Mouse (Mus musculus) c-Kit-positive CD71-negative TER-119-negative erythroid progenitor cells, embryonic 14.5 days (primary cell): ENCODE measurements around the gene Trabd2b.

Experiments
- DNase-seq: peaks from one replicate; pipeline ENCODE4 v3.0.0-alpha.2; 2013; ENCODE audit warnings: low read depth

Gene Trabd2b

DNA sequence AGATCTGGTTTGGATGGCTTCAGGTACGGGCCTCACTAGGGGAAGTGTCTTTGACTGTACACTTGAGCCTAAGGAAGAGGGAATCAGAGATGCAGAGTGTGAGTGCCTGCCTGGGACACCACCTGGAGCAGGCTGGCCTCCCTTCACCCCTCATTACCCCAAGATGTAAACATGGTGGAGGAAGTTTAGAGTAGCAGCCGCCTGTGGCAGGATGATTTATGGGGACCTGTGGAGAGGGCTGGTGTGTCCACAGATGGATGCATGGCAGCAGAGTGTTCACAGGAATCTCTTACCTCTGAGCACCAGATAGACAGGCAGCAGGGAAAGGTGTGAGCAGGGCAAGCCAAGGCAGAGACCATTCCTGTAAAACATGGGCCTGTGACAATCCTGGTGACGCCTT, 199.1 kb downstream of the Trabd2b start:
- no peak for DNase-seq

DNA sequence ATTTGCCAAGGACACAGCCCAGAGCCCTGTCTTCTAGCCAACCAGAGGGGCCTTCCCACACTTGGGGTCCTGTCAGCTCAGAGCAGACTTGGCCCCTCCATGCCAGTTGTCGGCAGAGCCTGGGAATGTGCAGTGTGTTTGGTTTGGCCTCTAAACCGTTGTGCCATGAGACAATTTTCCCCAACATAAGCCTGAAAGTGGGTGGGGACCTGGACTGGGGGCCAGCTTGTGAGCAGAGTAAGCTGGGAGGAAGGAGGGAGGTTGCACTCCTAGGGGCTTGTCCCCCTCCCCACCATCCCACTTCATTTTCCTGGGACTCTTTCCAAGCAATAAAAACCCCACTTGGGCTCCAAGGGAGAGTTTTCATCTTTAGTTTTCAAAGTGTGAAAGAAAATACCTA, 201.3 kb downstream of the Trabd2b start:
- no peak for DNase-seq

DNA sequence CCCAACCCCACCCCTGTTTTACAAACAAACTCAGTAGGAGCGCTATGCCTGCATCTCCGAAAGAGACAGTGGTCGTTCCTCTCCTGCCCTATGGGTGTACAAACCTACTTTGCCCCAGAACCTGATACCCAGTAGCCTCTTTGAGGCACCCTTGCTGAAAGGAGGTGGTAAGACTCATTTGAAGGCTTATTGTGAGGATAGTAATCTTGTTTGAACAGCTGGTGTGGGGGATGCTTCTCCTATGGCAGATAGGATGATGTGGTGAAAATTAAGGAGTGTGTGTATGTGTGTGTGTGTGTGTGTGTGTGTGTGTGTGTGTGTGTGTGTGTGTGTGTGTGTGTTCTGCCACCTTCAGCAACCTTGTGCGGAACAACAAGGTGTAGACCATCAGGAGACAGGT, 202.8 kb downstream of the Trabd2b start:
- no peak for DNase-seq

DNA sequence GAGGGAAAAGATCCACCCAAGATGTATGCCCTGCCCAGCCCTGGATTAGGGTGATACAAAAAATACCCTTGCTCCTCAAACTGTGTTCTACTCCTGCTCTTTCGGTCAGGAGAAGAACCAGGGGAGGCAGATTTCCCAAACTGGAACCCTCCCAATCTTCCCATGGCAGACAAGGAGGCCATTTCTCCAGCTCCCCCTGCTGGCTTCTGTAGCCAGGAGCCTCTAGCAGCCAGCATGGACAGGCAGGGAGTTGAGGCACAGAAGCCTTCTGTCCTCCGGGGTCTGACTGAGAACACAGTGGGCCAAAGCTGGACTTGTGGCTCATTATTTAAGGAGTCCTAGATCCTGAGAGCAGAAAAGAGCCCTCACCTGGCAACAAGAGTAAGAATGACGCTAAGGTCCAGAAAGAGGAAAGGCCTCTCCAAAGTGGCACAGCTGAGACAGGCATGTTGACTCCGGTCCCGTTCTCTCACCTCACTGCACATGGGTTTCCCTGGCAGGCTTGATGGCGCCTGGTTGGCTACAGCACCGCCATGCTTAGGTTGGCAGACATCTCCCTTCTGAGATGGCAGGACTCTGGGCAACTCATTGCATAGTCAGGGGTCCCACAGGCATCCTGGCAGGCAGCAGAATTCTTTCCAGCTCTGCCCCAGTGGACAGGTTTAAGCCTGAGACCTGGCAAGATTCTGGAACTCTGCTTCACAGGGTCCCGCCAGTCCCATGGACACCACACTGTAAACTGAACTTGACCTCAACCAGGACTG, 204.8 kb downstream of the Trabd2b start:
- no peak for DNase-seq

DNA sequence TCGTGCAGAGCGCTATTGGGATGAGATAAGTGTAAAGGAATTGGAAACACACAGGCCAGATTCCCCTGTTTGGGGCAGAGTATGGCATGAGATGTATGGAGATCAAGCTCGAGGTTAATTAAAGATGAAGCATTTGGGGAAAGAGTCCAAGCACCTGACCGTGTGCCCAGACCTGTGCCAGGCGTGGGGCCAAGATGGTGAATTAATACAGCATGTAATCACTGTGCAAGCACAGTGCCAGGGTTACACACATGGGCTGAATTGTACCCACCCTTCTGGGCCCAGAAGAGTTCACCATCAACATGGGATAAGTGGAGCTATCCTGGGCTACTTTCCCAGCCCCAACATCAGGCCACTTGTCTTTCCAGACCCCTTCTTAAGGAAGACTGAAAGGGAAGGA, 205.5 kb downstream of the Trabd2b start:
- DNase-seq = no peak

DNA sequence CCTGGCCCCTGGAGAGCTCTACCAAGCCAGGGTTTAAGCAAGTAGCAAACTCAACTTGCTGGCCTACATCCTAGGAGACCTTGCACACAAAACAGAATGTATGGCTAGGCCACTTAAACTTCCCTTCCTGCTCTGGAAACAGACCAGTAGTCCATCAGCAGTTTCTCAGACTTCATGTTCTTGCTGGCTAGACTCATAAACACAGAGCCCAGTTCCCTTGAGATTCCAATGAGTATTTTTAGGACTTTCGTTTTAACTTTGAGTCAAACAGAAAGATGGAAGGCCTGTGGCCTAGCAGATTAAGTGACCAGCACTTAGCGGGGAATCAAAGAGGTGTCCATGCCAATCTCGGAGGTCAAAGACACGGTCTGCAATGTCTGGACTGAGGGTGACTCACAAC, 206.3 kb downstream of the Trabd2b start:
- DNase-seq = no peak

DNA sequence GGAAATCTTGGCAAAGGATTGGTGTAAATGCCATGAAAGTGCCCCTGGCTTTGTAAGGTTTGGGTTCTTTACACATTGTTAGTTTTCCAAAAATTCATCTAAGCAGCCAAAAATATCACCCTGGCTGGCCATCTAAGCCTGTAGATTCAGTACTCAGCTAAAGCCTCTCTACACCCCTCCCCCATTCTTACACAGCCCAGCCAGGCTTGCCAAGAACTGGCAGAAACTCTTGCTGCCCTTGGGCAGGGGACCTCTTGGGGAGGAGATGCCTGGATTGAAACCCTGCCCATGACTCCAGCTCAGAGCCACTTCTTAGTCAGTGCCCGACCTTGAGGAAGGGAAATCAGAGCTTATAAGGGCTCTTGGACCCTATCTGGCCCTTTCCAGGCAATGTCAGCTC, 207.6 kb downstream of the Trabd2b start:
- no peak for DNase-seq

DNA sequence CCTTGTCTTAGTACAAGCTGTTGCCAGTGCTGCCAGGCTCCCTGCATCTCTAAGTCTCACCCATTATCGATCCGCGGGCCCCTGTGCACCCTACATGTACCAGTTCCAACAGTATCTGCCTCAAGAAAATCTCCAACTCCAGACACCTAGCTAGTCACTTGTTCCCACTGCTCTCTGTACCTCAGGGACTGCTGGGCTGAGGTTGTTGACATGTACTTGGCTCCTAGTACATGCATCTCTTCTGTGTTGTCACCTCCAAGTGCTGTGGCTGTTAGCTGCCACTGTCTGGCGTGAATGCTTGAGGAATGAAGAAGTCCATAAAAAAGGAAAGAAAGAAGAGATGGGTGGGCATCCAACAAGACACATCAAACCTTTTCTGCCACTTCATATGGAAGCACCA, 209.2 kb downstream of the Trabd2b start:
- DNase-seq = no peak

DNA sequence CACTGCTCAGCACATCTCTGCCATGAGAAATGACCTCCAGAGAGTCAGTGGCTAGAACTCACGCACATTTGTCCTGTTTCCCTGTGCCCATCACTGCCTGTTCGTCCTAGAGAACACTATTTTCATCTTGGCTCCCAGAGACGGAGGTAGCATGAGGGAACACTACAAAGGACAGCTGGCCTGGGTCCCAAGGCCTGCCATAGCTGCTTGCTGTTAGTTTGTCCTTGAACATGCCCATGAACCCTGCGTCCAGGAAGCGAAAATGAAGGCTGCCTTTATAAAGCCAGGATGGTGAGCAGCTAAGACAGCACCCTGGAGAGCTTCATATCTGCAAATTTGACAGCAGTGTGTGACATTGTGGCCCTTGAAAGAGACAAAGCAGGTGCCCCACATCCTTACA, 216.4 kb downstream of the Trabd2b start:
- DNase-seq = no peak

DNA sequence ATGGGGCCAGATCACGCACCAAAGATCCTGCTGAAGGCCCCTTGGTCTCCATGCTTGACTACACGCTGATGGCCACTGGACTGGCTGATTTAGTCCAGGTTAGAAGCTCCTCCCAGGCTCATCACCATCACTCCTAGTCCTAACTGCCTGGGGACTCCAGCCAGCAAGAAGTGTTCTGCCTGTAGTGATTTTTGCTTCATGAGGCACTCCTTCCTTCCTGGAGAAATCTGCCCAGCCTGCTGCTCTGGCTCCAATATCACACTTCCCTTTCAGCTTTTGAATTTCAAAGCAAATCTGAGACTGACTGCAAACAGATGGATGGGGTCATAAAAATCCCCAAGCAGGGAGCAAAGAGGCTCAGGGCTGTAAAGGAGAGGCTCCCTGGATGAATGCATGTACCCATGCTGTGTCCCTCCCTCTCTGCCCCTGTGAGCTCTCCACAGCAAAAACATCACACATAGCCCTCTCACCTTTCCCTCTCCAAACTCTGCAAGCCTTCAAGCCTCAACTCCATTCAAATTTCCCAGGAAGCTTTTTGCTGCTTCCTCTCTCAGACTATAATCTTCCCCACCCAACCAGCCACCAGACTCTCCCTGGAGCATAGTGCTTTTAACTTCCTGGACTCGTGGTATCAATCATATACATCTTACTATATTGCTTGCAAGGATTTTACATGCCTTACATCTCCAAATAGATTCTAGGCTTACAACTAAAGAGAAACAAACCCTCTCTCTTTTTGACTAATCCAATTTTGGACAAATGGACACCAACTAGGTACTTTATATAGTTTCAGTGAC, 217.8 kb downstream of the Trabd2b start:
- DNase-seq = no peak

DNA sequence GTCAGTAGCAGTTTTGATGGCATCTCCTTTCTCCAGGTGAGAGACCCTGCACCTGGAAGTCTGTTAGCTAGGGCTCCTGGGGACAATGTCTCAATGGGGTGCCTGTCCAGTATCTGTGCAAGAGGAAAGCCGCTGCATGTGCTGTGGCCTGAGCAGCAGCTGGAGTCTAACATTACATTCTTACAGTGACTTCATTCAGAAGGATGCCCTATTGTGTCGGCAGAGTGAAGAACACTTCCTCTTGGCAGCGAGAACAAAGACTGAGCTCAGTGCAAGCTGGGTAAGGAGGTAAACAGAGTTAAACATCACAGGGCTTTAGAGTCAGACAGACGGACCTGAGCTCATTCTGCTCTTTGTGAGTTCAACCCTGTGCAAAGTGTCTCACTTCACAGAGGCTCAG, 218.8 kb downstream of the Trabd2b start:
- no peak for DNase-seq

DNA sequence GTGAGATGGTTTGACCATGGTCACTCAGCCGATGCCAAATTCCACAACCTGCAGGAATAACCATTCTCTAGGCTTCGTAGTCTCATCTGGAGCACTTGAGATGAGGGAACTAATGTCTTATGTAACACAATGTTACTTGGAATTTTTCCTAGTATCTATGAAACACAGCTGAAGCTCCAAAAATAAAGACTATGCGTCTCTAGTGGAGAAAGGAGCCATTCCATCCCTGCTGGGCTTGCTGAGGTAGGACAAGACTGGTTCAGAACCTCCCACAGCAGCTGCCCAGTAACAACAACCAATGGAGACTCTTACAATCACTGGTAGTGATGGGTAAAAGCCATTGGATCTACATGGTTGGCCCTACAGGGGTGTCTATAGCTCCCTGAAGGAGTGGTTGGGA, 219.4 kb downstream of the Trabd2b start:
- DNase-seq = no peak

DNA sequence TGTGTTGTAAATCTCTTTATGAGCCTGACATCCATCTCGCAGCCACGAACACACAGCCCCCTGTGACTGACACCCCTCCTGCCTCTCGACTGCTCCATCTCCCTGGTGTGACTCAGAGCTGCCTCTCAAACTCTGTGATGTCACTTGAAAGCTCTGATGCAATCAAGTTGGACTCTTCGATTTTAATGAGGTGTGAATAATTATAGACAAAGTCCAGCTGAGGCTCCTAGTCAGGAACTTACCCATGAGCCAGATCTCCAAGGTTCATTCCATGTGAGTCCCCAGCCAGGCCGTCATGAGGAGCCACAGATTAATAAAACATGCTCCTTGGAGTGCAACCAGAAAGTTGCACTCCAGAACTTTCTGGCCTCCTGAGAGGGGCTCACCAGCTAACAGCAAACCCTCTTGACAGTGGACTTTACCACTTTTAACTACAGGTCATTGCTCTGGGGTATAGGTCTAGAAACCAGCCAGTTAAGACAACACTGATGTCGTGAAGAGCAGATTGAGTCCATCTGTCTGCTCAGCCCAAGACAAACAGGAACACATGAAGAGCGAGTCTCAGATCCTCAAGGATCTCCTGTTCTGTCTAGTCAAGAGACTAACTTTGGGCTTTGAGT, 221.3 kb downstream of the Trabd2b start:
- DNase-seq = no peak

DNA sequence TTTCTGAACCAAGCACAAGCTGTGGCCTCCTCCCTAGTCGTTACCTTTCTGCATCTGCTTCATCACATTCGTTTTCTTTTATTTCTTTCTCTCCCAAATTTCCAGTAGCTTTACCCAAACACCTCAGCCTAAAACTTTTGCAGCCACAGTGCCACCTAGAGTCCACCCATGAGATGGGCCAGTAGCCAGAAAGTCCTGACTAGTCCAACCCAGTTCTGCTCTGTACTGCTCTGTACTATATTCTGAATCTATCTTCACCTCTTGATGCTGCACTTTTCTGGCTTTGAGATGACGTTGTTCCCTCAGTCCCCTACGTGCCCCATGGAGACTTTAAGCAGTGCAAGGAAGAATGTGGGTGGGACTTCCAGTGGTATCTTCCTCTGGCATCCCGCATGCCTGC, 229.4 kb downstream of the Trabd2b start:
- DNase-seq = no peak

DNA sequence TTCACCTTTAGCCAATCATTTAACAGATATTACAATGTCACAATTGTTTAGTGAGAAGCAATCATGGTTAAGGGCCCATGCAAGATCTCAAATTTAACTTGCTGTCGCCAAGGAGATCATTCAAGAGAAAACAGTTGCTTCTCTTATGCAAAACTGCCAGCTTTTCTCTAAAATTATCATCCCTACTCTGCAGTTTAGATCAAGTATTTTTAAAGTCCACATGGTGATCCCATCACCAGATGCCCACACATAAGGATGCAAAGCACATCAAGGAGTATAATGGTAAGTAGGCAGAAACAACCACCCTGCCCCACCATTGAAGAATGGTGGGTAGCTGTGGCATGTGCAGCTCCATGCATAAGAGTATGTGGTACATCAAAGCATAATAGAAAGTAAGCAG, 229.8 kb downstream of the Trabd2b start:
- no peak for DNase-seq

DNA sequence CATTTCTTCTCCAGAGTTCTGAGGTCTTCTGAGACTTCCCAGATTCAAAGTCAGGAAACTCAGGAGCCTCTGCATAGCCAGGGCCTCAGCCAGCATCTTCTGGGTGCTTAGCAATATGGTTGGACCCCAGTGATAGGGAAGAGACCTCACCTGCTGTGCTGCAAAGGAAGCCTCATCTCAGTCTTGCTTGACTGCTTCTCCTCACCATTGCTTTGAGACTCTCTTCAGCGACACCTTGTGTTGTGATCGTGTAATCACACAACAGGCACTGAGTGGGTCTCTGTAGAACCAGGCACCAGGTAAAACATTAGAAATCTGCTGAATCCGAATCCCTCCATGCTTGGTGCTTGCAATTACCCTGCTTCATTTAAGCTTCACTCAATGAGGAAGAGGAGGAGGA, 230.6 kb downstream of the Trabd2b start:
- DNase-seq = peak; percentile 25

DNA sequence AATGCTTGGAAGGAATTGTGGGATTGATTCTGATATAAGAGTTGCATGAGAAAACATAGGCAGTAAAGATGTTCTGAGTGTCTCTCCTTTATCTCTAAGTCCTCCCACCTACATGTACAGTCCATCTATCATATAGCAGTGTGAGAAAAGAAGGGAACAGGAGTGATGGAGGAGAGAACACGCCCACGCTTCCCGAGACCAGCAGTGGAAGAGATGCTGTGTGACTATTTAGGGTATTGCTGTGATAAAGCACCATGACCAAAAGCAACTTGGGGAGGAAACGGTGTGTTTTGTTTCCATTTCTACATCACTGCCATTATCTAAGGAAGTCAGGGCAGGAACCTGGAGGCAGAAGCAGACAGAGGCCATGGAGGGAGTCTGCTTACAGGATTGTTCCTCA, 235.9 kb downstream of the Trabd2b start:
- no peak for DNase-seq

DNA sequence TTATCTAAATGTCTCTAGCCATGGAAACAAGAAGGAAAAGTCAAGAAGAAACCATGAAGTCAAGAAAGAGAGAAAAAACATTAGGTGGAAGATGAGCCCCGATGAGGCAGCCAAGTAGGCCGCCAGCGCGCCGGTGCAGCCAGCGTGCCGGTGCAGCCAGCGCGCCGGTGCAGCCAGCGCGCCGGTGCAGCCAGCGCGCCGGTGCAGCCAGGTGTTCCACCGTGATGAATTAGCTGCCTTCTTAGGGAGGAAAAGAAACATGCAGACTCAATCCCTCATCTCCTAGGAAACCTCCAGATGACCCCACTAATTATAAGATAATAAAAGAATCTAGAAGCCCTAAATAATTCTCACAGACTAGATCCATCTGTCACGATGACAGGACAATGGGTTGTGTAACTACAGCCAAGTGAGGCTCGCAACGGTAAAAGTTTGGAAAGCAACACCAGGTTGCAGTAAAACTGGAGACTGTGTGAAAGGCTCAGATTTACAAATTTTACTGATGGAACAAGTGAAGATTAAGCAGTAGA, 237.2 kb downstream of the Trabd2b start:
- no peak for DNase-seq

DNA sequence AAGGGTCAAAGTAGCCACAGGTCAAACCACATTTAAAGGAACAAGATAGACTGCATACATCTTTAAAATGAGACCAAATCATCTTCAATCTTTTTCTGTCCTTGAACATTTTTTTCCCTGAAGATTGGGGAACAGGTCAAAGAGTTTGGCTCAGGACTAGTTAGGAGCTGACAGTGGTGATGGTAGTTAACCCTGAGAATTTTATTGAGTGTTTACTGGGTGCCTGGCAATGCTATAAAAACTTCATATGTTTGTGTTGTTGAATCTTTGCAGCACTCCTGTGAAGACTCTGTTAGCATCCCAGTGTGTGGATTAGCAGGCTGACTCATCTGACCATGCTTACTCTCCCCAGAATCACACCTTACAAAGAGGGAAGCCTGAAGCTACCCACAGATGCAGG, 238.8 kb downstream of the Trabd2b start:
- no peak for DNase-seq

DNA sequence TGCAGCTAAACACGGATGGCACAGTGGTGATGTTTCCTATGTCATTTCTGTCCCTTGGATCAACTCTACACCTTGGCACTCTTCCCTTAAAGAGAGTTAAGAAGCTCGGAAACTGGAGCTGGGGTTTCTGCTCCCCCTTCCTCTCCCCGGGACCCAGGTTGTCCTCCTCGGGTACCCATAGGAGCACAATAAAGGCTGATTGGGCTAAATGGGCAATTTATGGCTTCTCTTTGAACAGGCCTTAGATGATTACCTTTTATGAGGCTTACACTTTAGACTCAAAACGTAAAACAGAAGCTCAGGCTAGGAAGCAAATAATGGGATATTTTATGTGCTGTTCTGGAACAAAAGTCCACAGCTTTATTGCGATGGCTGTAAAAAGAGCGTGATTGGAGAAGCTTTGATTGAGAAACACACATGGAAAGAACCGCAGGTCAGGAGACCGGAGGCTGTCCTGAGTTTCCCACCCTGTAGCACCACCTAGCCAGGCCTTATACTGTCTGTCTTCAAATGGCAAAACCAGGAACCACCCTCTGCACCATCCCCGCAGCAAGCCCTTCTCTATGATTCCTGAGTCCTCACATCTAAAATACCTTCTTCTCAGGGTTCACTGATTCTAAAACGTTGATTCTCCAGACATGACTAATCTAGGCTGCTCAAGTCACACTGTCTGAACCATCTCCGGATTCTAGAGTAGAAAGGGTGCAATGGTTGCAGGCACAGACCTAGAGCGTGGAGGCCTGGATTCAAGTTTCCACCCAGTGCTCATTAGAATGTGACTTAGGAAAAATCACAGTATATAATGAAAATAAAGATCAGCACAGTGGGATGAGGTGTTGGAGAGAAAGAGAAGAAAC, 240.5 kb downstream of the Trabd2b start:
- no peak for DNase-seq

DNA sequence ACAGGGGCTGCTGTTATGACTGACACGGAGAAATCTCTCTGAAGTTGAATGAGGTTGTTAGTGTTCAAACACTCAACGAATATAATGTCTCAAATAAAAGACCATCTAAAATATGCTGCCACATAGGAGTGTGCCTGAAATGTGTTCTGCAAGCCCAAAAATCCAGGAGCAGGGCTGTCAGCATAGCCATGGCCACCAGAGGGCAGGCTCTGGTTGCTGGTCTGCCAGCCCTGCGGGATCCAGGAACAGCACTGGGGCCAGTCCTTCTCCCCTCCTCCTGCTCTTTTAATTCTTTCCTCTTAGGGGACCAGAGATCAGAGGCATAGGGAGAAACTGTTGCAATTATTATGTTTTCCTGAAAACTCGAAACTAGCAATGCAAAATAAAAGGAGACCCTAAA, 241.2 kb downstream of the Trabd2b start:
- DNase-seq = no peak

DNA sequence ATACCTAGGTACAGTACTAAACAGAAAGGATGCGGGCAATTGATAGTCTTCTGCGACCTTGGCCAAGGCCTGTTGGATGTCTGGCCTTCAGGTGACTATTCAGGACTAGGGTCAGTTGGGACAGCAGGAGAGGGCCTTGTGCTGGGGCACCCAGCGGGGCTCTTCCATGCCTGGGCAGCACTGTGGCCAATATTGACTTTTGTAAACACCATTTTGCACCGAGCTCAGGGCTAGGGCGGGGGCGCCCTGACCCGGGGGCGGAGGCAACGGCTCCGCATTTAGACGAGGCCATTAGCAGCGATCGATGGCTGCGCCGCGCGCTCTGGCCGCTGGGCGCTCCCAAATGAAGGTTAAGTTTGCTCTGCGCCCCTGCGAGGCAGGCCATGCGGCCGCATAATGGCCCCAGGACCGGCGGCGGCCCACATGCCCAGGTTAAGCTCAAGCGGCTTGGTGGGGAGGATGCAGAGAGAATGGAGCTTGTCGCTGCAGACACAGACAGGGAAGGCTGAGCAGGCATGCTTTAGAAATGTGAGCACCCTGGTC, 242.1 kb downstream of the Trabd2b start:
- DNase-seq = no peak
